Mouse (Mus musculus) c-Kit-negative CD71-positive TER-119-positive erythroid progenitor cells, embryonic 14.5 days (primary cell): Measurements from ENCODE around the gene Pex11b.
"Not testable (repeated sequence)": the region's sequence is repeated elsewhere in the genome, so short reads cannot be mapped to it uniquely, and the experiment has no call there.

ENCODE experiments used
- DNase-seq: peaks from one replicate; pipeline ENCODE4 v3.0.0-alpha.2; 2013; ENCODE audit warnings: low read depth, low spot score

Pex11b gene

DNA sequence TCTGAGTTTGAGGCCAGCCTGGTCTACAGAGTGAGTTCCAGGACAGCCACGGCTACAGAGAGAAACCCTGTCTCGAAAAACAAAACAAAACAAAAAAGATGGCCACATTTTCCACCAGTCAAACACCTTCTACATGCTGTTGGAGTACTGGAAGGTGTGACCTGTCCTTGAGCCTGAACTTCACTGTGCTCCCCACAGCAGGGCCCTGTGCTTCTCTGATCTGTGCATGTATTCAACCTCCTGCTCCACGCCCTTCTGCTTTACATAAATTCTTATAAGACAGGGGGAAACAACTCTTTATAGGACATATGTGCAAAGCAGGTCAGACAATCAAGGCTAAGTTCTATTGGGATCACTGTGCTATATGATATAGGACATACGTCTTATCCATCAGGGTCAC is 12.0 kb upstream of the Pex11b start:
- DNase-seq: no peak

DNA sequence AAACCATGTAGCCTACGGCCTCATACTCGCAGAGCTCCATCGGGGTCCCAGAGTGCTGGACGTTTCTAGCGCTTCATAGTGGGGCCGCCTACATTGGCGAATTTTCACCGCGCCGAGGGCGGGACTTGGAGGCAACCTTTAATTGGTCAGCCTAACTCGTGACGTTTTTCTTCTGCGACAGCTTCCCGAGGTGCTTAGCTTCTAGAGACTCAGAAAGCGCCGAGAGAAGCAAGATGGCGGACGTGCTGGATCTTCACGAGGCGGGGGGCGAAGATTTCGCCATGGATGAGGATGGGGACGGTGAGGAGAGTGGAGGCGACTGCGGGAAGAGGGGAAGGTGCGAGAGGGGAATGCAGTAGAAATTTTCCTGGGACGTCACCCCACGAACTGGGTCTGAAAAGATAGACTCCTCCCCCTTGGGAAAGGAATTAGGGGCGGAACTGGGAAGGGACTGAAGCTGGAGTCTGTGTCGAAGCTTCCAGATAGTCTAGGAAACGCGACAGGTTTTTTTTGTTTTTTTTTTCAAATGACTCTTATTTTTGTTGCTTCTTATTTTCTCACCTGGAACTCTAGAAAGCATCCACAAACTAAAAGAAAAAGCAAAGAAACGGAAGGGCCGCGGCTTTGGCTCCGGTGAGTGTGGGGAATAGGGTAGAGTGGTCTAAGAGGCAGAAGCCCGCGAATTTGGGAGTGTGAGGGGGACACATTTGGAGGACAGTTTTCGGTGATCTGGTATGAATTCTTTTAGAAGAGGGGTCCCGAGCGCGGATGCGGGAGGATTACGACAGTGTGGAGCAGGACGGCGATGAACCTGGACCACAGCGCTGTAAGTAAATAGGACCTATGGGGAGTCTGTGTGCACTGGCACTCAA is 5.2 kb upstream of the Pex11b start, which contains the start of gene Rbm8a:
Rbm8a (plus strand) TSS at position 205 of the 872 bp plus-strand sequence.
- DNase-seq: peak; percentile 98

DNA sequence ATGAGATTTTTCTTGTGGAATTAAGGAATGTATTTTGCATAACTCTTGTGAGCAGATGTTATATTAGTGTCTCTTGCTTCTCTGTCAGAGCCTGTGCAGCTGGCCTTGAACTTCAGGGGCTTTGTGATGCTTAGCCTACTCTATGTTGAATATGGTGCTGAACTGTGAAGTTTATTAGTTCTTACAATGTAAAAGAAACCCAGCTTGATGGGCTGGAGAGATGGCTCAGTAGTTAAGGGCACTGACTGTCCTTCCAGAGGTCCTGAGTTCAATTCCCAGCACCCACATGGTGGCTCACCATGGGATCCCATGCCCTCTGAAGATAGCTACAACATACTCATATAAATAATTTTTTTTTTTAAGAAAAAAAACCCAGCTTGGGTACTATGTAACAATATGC is 3.1 kb upstream of the Pex11b start:
- no peak for DNase-seq

DNA sequence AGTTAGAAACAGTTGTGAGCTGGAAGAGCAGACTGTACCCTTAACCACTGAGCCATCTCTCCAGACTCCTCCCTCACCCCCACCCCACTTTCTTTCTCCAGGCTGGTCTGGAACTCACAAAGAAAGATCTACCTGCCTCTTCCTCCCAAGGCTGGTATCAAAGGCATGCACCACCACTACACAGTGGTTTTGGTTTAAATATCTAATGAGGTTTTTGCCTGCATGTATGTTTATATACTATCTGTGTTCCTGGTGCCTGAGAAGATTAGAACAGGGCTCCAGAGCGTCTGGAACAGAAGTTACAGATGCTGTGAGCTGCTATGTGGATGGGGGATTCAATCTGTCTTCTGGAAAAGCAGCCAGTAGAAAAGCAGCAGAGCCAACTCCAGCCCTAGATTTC is 1.2 kb upstream of the Pex11b start:
- DNase-seq: no peak

DNA sequence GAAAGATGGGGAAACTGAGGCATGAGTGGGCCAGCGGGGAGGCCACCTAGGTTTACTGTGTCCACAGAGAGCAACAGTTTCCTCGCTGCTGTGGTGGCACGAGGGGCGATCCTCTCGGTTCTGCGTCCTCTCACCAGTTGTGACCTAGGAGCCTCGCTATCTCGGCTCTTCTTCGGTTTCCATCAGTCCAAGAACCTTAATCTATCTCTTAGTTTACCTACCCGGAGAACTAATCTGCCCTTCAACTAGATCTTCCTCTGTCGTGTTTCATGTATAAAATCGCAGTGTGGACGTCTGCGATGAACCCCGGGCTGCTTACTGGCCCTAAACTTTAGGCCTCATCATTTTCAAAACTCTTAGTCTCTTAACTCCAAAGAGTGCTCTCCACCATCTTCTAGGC is 730 bp downstream of the Pex11b start:
- no peak for DNase-seq

DNA sequence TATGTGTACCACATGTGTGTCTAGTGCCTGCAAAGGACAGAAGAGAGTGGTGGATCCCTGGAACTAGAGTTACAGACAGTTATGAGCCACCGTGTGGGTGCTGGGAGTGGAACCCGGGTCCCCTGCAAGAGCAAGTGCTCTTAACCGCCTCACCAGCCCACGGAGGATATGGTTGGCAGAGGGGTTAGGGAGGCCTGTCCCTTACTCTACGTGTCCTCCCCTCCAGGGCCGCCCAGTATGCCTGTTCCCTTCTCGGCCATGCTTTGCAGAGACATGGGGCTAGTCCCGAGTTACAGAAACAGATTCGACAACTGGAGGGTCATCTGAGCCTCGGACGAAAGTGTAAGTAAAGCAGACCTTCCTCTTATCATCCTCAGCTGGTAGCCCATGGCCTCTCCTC is 1.3 kb downstream of the Pex11b start:
- no peak for DNase-seq

DNA sequence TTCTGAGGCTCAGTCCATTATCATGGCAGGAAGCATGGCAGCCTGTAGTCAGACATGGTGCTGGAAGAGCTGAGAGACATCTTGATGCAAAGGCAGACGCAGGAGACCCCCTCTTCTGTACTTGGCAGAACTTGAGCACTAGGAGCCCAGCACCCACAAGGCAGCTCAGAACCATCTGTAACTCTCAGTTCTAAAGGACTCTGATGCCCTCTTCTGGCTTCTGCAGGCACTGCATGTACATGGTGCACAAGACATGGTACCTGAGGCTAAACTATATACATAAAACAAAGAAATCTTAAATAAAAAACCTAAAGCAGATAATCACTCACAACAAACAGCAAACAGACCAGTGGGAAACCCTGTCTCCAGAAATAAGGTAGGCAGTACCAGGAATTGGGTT is 4.0 kb downstream of the Pex11b start:
- peak; percentile 40 for DNase-seq

DNA sequence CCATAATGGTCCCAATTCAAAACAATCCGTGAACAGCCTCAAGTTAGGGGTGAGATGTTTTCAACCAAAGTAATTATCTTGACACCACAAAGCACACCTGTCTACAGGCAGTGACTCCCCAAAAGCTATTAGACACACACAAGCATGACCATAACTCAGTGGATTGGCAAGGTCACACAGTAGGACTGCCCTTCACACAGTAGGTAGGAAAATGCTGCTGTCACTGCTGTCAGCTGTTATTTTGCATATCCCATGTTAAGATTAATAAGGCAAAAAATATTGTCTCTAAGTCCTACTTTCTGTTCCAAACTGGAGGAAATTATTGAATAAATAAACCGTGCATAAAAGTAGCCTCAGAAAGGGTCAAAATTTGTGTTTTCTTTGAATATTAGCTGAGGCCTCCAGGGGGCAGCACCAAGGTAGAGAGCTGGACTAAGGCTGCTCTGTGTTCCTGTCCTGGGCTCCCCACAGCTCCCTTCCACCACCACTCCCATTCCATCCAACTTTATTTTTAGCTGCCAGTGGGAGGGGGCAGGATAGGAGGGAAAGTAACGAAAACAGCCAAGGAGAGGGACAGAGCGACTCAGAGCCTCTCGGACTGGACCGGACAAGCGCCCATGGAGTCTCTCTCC is 10.0 kb downstream of the Pex11b start, which contains the start of gene Itga10:
Itga10 (plus strand) TSS at position 567 of the 632 bp plus-strand sequence.
- no peak for DNase-seq

DNA sequence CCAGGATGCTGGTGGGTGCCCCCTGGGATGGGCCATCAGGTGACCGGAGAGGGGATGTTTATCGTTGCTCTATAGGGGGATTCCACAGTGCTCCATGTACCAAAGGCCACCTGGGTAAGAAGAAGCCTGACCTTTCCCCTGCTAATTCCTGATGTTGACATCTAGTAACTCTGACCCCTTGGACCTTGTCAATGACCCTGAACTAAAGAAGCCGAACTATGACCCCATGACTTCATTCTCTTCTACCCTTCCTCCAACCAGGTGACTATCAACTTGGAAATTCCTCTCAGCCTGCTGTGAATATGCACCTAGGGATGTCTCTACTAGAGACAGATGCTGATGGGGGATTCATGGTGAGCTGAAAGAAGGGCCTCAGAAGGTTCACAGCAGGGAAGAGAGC is 12.2 kb downstream of the Pex11b start:
- no peak for DNase-seq

DNA sequence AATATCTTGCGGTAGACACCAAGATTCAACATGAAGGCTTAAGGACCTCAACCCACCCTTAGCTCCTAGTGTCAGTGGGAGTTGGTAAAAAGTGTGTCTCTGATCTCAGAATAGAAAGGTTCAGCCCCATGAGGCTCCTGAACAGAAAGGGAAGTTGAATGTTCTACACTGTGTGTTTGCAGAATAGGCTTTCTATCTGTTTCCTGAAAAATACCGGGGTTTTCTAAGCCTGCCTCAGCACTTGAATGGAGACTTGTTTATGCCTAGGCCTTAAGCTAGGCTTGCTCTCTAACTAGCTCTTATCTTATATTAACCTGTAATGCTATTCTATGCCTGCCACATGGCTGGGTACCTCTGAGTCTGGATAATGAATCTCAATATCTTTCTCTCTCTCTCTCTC is 25.7 kb downstream of the Pex11b start:
- DNase-seq: no peak

DNA sequence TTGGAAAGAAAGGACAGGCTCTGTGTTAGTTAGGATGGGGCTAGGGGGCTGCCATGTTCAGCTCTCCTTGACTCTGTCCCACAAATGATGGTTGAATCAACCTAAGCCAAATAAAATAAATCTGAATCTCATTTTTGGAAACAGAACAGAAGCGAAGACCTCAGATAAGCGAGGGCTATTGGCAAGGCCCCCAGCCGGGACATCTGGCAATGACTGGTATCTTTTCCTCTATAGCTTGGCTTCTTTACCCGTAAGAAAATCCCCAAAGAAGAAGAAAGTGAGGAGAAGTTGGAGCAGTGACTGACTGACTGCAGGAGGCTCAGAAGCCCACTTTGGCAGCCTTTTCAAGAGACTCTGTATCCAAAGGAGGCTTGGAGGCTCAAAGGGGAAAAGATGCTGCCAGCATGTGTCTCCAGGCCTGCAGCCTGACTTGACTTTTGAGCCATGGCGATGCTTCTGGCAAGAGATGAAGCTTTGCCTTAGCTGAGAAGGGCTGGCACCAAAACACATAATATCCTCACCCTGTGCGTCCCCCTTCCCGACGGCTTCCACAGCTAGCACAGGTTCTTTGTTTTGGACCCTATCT is 27.6 kb downstream of the Pex11b start:
- no peak for DNase-seq

DNA sequence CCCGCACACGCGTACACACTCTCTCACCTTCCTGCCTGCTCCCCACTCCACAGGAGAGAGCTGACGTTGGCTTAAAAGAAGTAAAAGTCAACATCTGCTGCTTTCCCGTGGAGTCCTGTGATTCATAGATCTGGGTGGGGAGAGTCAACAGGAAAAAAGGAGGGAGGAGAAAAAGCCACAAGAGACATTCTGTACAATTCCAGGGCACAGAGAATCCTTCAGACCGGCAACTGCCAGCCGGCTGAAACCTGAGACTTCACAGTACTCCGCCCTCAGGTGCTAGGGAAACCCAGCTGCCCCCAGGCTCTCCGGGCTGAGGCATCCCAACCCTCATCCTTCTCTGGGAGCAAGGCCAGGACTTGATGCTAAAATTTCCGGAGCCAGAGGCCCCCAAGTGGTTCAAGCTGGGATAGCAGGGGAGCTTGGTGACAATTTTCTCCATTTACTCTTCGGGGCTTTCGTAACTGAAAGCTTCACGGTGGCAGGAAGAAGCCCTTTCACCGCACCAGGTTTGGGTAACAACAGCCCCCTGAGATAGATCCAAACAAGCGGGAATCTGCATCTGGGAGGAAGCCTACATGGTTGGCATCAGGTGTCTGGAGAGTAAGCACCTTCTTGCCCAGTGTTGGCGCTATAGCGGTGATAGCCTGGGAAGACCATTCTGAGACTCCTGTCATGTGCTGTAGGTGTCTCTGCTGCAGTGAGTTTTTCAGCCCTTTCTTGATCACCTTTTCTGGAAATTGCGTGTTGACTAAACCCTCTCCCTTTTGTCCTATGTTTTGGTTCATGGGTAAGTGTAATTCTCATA is 28.5 kb downstream of the Pex11b start:
- DNase-seq: no peak

DNA sequence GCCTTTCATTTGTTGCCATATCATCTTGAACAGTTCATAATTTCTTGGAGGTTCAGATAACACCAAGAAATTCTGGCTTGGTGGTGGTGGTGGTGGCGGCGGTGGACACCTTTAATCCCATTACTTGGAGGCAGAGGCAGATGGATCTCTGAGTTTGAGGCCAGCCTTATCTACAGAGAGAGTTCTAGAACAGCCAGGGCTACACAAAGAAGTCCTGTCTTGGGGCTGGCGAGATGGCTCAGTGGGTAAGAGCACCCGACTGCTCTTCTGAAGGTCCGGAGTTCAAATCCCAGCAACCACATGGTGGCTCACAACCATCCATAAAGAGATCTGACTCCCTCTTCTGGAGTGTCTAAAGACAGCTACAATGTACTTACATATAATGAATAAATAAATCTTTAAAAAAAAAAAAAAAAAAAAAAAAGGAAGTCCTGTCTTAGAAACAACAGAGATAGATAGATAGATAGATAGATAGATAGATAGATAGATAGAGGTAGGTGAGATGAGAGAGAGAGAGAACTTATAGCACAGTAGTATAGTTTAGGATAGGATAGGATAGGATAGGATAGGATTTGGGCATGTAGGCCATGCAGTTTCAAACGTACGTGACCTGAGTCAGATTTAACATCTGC is 30.7 kb downstream of the Pex11b start:
- not testable (repeated sequence) for DNase-seq

DNA sequence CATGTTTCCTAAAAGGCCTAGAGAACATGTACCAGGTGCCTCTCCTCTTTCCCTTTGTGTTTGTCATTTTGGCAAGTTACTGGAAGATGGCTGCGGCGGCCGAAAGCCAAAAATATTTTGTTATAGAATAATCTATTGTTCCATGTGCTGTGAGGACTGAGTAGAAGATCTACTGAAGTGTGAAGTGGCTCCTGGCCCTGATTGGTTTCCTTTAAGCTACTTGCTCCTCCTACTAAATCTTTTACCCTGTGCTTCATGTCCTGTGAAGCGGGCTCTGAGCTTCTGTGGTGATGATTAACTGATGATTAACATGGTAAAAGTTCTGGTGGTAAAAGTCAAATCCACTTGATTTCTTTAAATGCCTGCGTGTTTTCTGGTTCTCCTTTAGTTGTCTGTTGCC is 31.7 kb downstream of the Pex11b start:
- DNase-seq: no peak

DNA sequence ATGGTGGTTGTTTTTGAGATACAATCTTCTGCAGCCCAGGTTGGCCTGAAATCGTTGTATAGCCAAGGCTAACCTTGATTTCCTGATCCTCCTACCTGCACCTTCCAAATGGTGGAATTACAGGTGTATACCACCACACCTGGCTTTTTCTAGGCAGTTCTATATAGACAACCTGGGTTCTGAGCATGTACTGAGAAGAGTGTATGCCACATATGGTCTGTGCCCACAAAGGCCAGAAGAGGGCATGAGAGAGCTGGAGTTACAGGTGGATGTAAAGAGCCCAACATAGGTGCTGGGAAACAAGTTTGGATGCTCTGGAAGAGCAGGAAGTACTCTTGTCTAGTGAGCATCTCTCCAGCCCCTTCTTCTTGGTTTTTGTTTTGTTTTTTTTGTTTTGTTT is 32.1 kb downstream of the Pex11b start:
- no peak for DNase-seq

DNA sequence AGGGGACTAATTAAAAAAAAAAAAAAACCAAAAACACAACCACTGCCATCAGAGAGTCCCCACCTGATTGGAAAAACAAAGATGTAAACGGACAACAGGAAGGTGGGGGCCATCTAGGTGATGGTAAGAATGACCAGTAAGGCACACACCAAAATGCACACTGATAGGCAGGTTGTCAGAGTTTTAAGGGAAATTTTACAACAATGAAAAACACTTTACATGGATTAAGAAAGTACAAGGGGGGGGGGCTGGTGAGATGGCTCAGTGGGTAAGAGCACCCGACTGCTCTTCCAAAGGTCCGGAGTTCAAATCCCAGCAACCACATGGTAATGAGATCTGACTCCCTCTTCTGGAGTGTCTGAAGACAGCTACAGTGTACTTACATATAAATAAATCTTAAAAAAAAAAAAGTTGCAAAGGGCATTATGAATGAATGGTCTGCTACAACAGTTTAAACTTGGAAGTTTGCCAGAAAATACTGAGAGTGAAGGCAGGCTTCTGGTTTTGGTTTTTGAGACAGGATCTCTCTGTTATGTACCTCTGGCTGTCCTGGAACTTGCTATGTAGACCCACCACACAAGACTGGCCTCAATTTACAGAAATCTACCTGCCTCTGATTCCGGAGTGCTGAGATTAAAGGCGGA is 33.4 kb downstream of the Pex11b start:
- DNase-seq: no peak

DNA sequence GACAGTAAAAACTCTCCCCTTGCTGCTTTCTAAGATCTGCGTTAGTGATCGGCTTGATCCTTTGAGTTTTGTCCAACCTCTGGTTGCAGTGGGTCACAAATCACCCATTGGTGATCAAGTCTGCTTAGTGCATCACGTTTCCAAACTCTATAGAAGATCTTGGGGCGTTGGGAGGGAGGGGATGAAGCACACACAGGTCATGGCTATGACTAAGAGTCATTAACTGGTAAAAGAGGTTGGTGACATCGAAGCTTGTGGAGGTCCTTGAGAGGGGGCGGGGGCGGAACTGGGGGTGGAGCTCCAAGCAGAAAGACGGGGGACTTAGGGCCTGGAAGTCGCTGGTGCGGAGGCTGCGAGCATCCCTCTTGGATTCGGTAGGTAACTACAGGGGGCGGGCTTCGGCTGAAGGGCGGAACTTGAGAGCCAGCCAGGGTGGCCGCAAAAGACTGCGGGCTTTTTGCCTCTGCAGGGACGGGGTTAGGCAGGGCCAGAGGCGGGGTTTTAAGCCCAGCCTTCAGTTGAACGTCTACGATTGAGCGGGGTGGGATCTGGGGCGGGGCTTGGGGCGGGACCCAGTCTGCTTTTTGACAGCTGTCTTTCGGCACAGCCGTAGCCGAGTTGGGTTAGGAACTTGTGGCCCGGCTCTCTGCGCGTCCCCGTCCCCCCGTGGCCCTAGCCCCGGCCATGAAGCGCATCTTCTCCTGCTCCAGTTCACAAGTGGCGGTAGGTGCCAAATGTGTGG is 34.7 kb downstream of the Pex11b start, which contains the start of gene Ankrd35:
Ankrd35 (plus strand) TSS at position 405 of the 742 bp plus-strand sequence.
- peak; percentile 22 for DNase-seq

DNA sequence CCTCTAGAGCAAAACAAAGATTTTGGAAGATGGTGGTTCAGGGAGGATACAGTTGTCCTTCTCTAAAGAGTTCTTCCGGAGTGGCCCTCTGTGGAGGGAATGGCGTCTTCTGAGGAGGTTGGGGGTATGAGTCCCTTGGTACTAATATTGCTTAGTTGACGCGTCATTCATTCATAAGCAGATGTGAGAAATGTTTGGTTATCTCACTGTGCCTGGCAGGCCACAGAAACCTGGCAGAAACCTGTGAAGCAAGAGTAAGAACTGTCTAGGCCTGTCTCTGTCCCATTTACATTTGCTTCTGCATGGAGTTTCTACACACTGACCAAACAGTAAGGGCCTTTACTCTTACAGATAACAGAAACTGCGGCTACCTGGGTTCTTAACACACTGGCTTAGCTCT is 36.3 kb downstream of the Pex11b start:
- DNase-seq: no peak

DNA sequence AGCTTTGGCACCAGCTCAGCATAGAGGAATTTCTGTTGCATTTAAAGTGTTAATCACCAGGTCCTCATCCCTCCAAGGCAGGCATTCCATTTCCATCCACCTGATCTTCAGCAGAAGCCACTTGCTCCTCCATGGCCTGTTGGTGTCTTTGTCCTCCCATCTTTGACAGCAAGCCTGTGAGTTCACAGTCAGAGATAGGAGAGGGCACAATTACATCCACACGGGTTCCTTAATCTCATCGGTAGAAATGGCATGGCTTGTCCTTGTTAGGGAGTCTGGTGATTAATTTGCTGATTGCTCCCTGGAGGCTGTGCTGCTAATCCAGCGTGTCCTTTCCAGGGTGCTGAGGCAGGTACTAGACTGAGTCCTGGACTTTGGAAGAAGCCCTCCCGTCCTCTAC is 38.3 kb downstream of the Pex11b start:
- no peak for DNase-seq

DNA sequence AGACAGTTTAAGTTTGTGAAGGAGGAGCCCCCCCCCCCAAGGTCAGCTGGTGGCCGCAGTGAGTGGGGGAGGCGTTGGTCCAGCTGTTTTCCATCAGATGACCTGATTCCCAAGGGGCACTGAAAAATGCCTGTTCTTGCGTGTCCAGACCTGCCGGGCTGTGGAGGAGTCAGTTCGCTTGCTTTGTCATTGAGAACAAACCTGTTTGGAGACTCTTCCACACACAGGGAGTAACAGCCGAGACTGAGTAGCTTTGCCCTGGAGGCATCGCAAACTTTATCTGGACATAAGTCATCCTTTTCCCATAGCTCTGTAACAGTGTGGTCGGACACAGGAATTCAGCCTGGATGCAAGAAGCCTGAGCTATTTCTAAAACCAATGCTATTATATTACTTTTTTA is 39.3 kb downstream of the Pex11b start:
- DNase-seq: no peak
